Mouse (Mus musculus): ENCODE measurements around the gene Gpr142. TPM values are rescaled to one million over a fixed set of nuclear protein-coding genes. Genes with fewer than 3 reads are reported as not detected.

The Gpr142 gene
- polyA plus RNA-seq, 1 experiment from 2014 or later, result not detected

GRCm38 (mm10) chr11:114790841-114791240 is 7.9 kb upstream of the Gpr142 start:
- Histone ChIP-seq H3K4me3 (replicated peaks) (peak overlapping the region; percentile 54), H3K36me3 (no peaks in the 10 kb centered on the region), H3K9me3 (replicated peaks) (no peaks in the 10 kb centered on the region), H3K27ac (replicated peaks) (0 out of 2 replicates have a peak overlapping the region, but pooled peaks have one; percentile 93), H3K27me3 (replicated peaks) (peaks cover 37% of the 10 kb centered on the region), H3K4me1 (peaks cover 76% of the 10 kb centered on the region), H3K4me2 (peak overlapping the region; percentile 92), H3K9ac (replicated peaks) (peak overlapping the region; percentile 67)
- ATAC-seq (ENCODE audit: low FRiP score), result no peak
- WGBS, result 36% methylated on average over 4 of the region's 4 CpGs

- Histone ChIP-seq H3K27me3 (replicated peaks) (peaks cover 36% of the 10 kb centered on the region), H3K9me3 (replicated peaks) (no peaks in the 10 kb centered on the region), H3K36me3 (no peaks in the 10 kb centered on the region), H3K4me3 (replicated peaks) (peak overlapping the region; percentile 54), H3K4me1 (peaks cover 77% of the 10 kb centered on the region), H3K9ac (replicated peaks) (peak overlapping the region; percentile 67), H3K4me2 (peak overlapping the region; percentile 92), H3K27ac (replicated peaks) (peak overlapping the region; percentile 93)
- WGBS, result 4% methylated on average over 50 of the region's 50 CpGs
- 0 out of 2 replicates have a peak, but pooled peaks have one; percentile 3 for ATAC-seq (ENCODE audit: low FRiP score)
Observed at GRCm38 (mm10) chr11:114791351-114791889, 7.3 kb upstream of the Gpr142 start.

GRCm38 (mm10) chr11:114791891-114792411 is 6.8 kb upstream of the Gpr142 start:
- peak; percentile 36 for ATAC-seq (ENCODE audit: low FRiP score)
- under 1% methylated on average over 58 of the region's 59 CpGs for WGBS
- peak overlapping the region; percentile 67 for H3K9ac ChIP-seq (replicated peaks)
- H3K36me3 ChIP-seq, result no peaks in the 10 kb centered on the region
- H3K9me3 ChIP-seq (replicated peaks), result no peaks in the 10 kb centered on the region
- H3K4me1 ChIP-seq, result peaks cover 75% of the 10 kb centered on the region
- H3K27ac ChIP-seq (replicated peaks), result peak overlapping the region; percentile 93
- peak overlapping the region; percentile 54 for H3K4me3 ChIP-seq (replicated peaks)
- H3K4me2 ChIP-seq, result peak overlapping the region; percentile 92
- H3K27me3 ChIP-seq (replicated peaks), result peaks cover 31% of the 10 kb centered on the region

DNA sequence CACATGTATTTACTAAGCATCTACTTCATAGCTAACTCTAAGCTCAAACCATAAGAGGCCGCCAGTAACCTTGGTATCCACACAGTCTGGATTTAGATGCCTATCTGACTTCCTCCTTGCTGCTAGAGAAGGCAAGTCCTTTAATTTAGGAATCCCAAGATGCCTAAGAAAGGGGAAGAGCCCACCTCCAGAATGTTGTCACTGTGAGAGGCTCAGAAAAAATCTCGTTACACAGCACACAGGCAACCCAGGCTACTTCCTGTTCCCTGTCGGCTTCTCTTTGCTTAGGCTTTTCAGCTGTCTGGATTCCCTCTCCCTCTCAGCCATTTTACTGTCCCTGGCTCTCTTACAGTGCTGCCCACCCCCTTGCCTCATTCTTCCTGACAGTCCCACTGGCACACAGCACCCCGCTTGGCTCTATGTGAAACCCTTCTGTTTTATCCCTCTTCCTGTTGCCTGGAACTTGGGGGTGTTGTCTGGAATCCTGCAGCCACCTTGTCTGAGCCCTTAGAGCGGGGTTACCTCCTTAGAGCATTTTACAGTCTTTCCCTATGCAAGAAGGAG is 5.7 kb upstream of the Gpr142 start:
- Histone ChIP-seq H3K4me2 (peak overlapping the region; percentile 92), H3K9me3 (replicated peaks) (no peaks in the 10 kb centered on the region), H3K9ac (replicated peaks) (peak overlapping the region; percentile 1; the same call in 1 of the 2 replicates), H3K36me3 (no peaks in the 10 kb centered on the region), H3K4me1 (peaks cover 75% of the 10 kb centered on the region), H3K4me3 (replicated peaks) (peak overlapping the region; percentile 54; the same call in 1 of the 2 replicates), H3K27me3 (replicated peaks) (peaks cover 21% of the 10 kb centered on the region), H3K27ac (replicated peaks) (peak overlapping the region; percentile 93; the same call in 1 of the 2 replicates)
- no peak for ATAC-seq (ENCODE audit: low FRiP score)
- 43% methylated on average over 5 of the region's 5 CpGs for WGBS

GRCm38 (mm10) chr11:114793868-114794545 is 4.7 kb upstream of the Gpr142 start:
- Histone ChIP-seq H3K4me1 (peaks cover 71% of the 10 kb centered on the region), H3K4me2 (peak overlapping the region; percentile 92), H3K9ac (replicated peaks) (no peak overlapping the region), H3K4me3 (replicated peaks) (no peak overlapping the region), H3K27me3 (replicated peaks) (peaks cover 21% of the 10 kb centered on the region), H3K9me3 (replicated peaks) (no peaks in the 10 kb centered on the region), H3K36me3 (no peaks in the 10 kb centered on the region), H3K27ac (replicated peaks) (peak overlapping the region; percentile 93)
- 33% methylated on average over 19 of the region's 19 CpGs for WGBS
- ATAC-seq (ENCODE audit: low FRiP score), result no peak

DNA sequence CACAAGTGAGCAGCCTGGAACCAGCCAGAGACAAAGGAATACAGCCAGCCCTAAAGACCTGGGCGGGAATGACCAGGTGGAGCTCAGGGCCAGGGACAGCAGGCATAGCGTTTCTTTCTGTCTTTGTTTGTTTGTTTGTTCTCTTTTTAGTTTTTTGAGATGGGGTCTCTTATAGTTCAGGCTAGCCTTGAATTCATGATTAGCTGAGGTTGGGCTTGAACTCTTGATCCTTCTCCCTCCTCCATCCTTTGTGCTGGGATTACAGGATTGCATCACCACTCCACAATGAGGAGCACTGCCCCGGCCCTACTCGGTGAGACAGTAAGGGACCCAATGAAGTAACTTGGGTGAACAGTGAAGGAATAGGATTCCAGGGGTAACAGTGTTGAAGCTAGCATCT is 4.0 kb upstream of the Gpr142 start:
- ATAC-seq (ENCODE audit: low FRiP score), result no peak
- Histone ChIP-seq H3K9me3 (replicated peaks) (no peaks in the 10 kb centered on the region), H3K27me3 (replicated peaks) (peaks cover 15% of the 10 kb centered on the region), H3K36me3 (no peaks in the 10 kb centered on the region), H3K27ac (replicated peaks) (peak overlapping the region; percentile 93), H3K9ac (replicated peaks) (peak overlapping the region; percentile 46; the same call in 1 of the 2 replicates), H3K4me1 (peaks cover 64% of the 10 kb centered on the region), H3K4me2 (peak overlapping the region; percentile 92), H3K4me3 (replicated peaks) (peak overlapping the region; percentile 40)
- 24% methylated on average over 4 of the region's 4 CpGs for WGBS

DNA sequence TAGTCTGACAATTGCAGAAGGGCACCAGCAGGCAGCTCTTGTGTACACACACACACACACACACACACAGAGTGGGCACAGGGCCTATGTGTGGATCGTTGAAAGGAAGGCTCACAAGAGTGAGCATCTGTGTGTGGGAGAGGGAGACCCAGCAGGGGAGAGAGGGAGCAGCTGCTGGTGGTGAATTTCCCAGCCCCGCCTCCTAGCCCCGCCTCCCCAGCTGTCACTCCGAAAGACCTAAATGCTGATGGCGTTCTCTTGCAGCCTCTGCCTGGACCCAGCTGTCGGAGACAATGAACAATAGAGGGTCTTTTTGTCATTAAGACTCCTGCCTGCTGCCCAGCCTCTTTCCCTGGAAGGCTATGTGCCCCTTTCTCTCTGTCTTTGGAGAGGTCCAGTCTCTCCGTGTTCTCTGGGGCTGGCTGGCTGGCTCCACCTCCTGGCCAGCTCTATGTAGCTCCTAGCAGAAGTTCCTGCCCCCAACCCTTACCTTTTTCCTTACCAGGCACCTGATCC is 3.4 kb upstream of the Gpr142 start:
- no peaks in the 10 kb centered on the region for H3K9me3 ChIP-seq (replicated peaks)
- 2% methylated on average over 7 of the region's 7 CpGs for WGBS
- peak; percentile 81 for ATAC-seq (ENCODE audit: low FRiP score)
- H3K4me1 ChIP-seq, result peaks cover 60% of the 10 kb centered on the region
- H3K4me2 ChIP-seq, result peak overlapping the region; percentile 92
- peak overlapping the region; percentile 40 for H3K4me3 ChIP-seq (replicated peaks)
- peak overlapping the region; percentile 46 for H3K9ac ChIP-seq (replicated peaks)
- H3K27ac ChIP-seq (replicated peaks), result peak overlapping the region; percentile 93
- no peaks in the 10 kb centered on the region for H3K36me3 ChIP-seq
- peaks cover 9% of the 10 kb centered on the region for H3K27me3 ChIP-seq (replicated peaks)

DNA sequence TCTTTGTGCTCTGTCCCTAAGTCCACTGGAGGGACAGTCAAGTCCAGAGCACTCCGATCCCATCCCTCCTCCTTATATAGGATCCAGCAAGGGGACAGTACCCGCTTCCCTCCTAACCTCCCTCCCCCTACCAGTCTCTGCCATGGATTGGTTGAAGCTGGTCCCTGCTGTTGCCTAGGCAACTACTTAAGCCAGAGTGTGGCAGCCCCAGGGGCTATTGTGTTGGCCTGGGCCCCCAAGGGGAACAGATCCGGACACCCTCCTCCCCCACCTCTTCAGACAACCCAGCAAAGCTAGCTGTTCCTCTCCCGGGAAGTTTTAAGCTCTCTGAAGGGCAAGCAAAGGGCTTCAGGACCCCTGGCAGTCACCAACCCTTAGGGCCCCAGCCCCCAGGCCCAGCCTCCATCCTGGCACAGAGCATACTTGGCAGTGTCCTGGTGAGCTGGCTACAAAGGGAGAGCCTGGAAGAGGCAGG is 2.8 kb upstream of the Gpr142 start, which contains the start of gene Btbd17:
Gene Btbd17 (minus strand): TSS at position 98 of the 475 bp plus-strand sequence.
- Histone ChIP-seq H3K9me3 (replicated peaks) (no peaks in the 10 kb centered on the region), H3K27ac (replicated peaks) (peak within 1 kb of the TSS; percentile 93), H3K4me1 (peaks cover 55% of the 10 kb centered on the region), H3K4me3 (replicated peaks) (peak within 1 kb of the TSS; percentile 40), H3K36me3 (no peaks in the 10 kb centered on the region), H3K27me3 (replicated peaks) (0 out of 2 replicates have a peak, but pooled peaks cover 6% of the 10 kb centered on the region), H3K9ac (replicated peaks) (peak within 1 kb of the TSS; percentile 46), H3K4me2 (peak within 1 kb of the TSS; percentile 92)
- ATAC-seq (ENCODE audit: low FRiP score), result peak; percentile 77
- 4% methylated on average over 4 of the region's 4 CpGs for WGBS

DNA sequence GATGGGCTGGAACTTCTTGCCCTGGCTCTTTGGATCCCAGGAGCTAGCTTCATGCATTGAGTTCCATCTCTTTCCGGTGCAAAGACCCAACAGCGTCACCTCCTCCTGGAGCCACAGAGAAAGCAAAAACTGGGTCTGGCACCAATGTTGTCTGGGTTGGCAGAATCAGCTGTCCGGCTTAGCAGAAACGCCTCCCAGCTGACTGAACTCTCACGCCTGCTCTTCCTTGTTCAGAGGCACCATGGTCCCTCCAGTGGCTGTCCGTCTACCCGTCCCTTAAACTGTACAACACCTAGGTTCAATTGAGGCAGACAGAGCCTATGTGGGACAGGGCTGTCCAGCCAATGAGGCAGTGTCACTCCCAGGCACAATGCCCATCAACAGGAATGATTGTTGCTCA is 1.5 kb upstream of the Gpr142 start:
- H3K4me2 ChIP-seq, result no peak overlapping the region
- peaks cover 43% of the 10 kb centered on the region for H3K4me1 ChIP-seq
- 0 out of 2 replicates have a peak, but pooled peaks cover 4% of the 10 kb centered on the region for H3K27me3 ChIP-seq (replicated peaks)
- H3K9ac ChIP-seq (replicated peaks), result no peak overlapping the region
- H3K9me3 ChIP-seq (replicated peaks), result no peaks in the 10 kb centered on the region
- H3K27ac ChIP-seq (replicated peaks), result peak overlapping the region; percentile 93; the same call in 1 of the 2 replicates
- no peak for ATAC-seq (ENCODE audit: low FRiP score)
- 91% methylated on average over 7 of the region's 7 CpGs for WGBS
- no peaks in the 10 kb centered on the region for H3K36me3 ChIP-seq
- H3K4me3 ChIP-seq (replicated peaks), result no peak overlapping the region

DNA sequence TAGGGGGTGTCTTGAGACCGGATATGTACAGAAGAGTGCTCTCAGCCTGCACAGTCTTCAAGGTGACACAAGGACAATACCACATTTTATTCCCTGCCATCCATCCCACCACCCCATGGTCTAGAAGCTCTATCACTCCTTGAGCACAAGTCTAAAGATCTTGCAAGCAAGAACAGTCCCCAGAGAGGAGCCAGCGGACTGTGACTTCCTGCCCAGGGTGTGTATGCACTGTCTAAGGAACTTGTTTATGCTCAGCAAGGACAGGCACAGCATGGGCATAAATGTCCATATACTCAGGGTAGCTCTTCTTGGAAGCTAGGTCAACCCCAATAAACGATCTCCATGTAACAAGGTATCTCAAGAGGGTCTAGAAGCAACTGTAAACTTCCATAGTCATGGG is 743 bp upstream of the Gpr142 start:
- Histone ChIP-seq H3K27ac (replicated peaks) (no peak overlapping the region), H3K36me3 (no peaks in the 10 kb centered on the region), H3K4me1 (peaks cover 38% of the 10 kb centered on the region)

DNA sequence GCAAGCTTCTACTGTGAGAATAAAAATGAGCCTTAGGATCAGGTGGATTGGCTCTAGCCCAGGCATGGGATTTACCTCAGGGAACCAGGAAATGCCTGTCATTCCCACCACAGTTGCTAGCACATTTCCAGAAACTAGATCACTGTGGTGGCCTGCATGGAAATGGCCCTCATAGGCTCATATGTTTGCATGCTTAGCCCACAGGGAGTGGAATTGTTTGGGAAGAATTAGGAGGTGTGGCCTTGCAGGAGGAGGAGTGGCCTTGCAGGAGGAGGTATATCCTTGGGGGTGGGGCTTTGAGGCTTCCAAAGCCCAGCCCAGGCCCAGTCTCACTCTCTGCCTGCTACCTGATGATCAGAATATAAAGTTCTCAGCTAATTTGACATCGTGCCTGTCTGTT is 3.2 kb downstream of the Gpr142 start:
- Histone ChIP-seq H3K4me1 (peaks cover 5% of the 10 kb centered on the region; the same call in 1 of the 2 replicates), H3K9me3 (replicated peaks) (no peaks in the 10 kb centered on the region), H3K27me3 (replicated peaks) (no peaks in the 10 kb centered on the region), H3K36me3 (no peaks in the 10 kb centered on the region), H3K4me3 (replicated peaks) (no peak overlapping the region), H3K4me2 (no peak overlapping the region), H3K27ac (replicated peaks) (no peak overlapping the region), H3K9ac (replicated peaks) (no peak overlapping the region)
- 85% methylated on average over 1 of the region's 1 CpGs for WGBS
- no peak for ATAC-seq (ENCODE audit: low FRiP score)

More for the DNA sequence above, 743 bp upstream of the Gpr142 start:
- Histone ChIP-seq H3K9ac (replicated peaks) (no peak overlapping the region), H3K27me3 (replicated peaks) (no peaks in the 10 kb centered on the region), H3K9me3 (replicated peaks) (no peaks in the 10 kb centered on the region), H3K4me2 (no peak overlapping the region), H3K4me3 (replicated peaks) (no peak overlapping the region)
- no peak for ATAC-seq (ENCODE audit: low FRiP score)
- WGBS, result 93% methylated on average over 3 of the region's 3 CpGs
